Mouse (Mus musculus) lung, postnatal 25 days (tissue): Measurements from ENCODE around the gene Cckbr.

Experiments
- DNase-seq: peaks from one replicate; pipeline ENCODE4 v3.0.0; 2022; ENCODE audit warnings: low spot score

Gene Cckbr

GRCm38 (mm10) chr7:105425424-105426043, at the start of gene Cckbr:
Gene Cckbr, plus strand, starts transcription at chr7:105425731.
- no peak for DNase-seq

GRCm38 (mm10) chr7:105380329-105380728, 45.2 kb upstream of the Cckbr start:
- no peak for DNase-seq

- no peak for DNase-seq
These were observed 37.8 kb upstream of the Cckbr start for GRCm38 (mm10) chr7:105387696-105388095.

GRCm38 (mm10) chr7:105390236-105390635, 35.3 kb upstream of the Cckbr start:
- DNase-seq = no peak

GRCm38 (mm10) chr7:105394606-105395005, 30.9 kb upstream of the Cckbr start:
- no peak for DNase-seq

- DNase-seq = no peak
These were observed 30.3 kb upstream of the Cckbr start for GRCm38 (mm10) chr7:105395131-105395820.

- DNase-seq = no peak
These were observed 29.4 kb upstream of the Cckbr start for GRCm38 (mm10) chr7:105396126-105396525.

- no peak for DNase-seq
These were observed 26.2 kb upstream of the Cckbr start for GRCm38 (mm10) chr7:105399058-105399934.

GRCm38 (mm10) chr7:105399935-105400624, 25.5 kb upstream of the Cckbr start, which contains the start of gene Fam160a2:
Gene Fam160a2, minus strand, starts transcription at chr7:105400054.
- DNase-seq = peak; percentile 100

GRCm38 (mm10) chr7:105404268-105404667, 21.3 kb upstream of the Cckbr start, which contains the start of gene Cnga4:
Gene Cnga4, plus strand, starts transcription at chr7:105404568.
- no peak for DNase-seq

- no peak for DNase-seq
These were observed 19.2 kb upstream of the Cckbr start for GRCm38 (mm10) chr7:105406322-105406721.

GRCm38 (mm10) chr7:105411874-105412632, 13.5 kb upstream of the Cckbr start:
- DNase-seq = peak; percentile 68

- DNase-seq = no peak
These were observed 11.1 kb upstream of the Cckbr start for GRCm38 (mm10) chr7:105414385-105414784.

- DNase-seq = no peak
These were observed 9.0 kb upstream of the Cckbr start for GRCm38 (mm10) chr7:105416529-105416928.

GRCm38 (mm10) chr7:105418106-105418505, 7.4 kb upstream of the Cckbr start:
- no peak for DNase-seq

GRCm38 (mm10) chr7:105420903-105421302, 4.6 kb upstream of the Cckbr start:
- no peak for DNase-seq

- DNase-seq = no peak
These were observed 1.2 kb upstream of the Cckbr start for GRCm38 (mm10) chr7:105424368-105424767.

GRCm38 (mm10) chr7:105426051-105426450, 520 bp downstream of the Cckbr start:
- no peak for DNase-seq

- DNase-seq = no peak
These were observed 6.5 kb downstream of the Cckbr start for GRCm38 (mm10) chr7:105432058-105432457.

GRCm38 (mm10) chr7:105433859-105434258, 8.3 kb downstream of the Cckbr start:
- no peak for DNase-seq

- no peak for DNase-seq
These were observed 9.3 kb downstream of the Cckbr start for GRCm38 (mm10) chr7:105434798-105435197.
